Mouse (Mus musculus) small intestine, adult 2 months (tissue): ENCODE results near the gene AC170998.1.

ENCODE experiments used
- CTCF ChIP-seq: fragments of 200-500 bp; IDR thresholded peaks from 2 replicates; pipeline ENCODE4 v1.5.1; 2012; ENCODE audit warnings: low read depth, mild to moderate bottlenecking, control low read depth, inconsistent platforms, low read length, moderate library complexity, mixed read lengths; ENCODE audit not compliant: insufficient replicate concordance, insufficient read length; ENCODE audit errors: extremely low read depth
- POLR2A ChIP-seq: fragments of 200-500 bp; IDR thresholded peaks from 2 replicates; pipeline ENCODE4 v1.6.1; 2012; ENCODE audit warnings: low read depth, mild to moderate bottlenecking, control low read depth, inconsistent platforms, low read length, moderate library complexity

DNA sequence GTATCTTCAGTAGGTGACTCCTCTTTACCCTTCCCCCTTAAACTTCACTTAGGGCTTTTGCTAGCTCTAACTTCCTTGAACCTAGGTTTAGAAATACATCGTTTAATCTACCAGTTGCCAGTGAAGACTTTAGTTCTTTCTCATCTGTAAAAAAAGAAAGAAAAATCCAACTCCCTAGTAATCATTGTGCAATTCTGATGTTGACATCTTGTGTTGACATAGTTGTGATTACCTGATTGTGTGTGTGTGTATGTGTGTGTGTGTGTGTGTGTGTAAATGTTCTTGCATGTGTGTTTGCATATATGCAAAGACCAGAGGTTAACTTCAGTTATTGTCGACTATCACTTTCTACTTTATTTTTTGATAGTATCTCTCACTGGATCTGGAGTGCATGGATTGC, 27.2 kb upstream of the AC170998.1 start:
- TF ChIP-seq POLR2A (no peak), CTCF (no peak)
